Mouse (Mus musculus): ENCODE measurements around the gene B230118H07Rik.

DNA sequence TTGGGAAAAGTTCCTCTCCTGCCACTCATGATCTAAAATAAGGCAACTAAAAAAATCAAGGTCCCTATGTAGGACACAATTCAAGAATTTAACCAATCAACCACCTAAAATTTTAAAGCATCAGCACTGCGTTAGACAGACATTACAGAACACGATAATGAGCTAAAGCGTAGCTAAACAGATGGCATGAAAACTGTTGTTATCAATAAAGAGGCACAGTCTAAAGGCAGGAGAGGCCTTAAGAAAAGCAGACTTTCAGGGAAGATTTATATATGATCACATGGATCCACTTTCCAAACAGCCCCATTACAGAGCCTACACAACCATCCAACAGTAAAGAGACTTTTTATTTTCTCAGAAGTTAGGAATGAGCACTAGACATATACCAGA, 16.4 kb upstream of the B230118H07Rik start:
- TF ChIP-seq CTCF (IDR thresholded peaks at IDR 0.05) (no peak), EP300 (IDR thresholded peaks at IDR 0.05; ENCODE audit: insufficient read depth, low read depth, low read length) (no peak)
